Comparison of ENCODE assay signal across 17 mouse cellular contexts in genomic region chr7:19818440-19818839, GRCm38 (mm10). TPM values are rescaled to one million over a fixed set of nuclear protein-coding genes. Genes with fewer than 3 reads are reported as not detected.
DNase-seq lines count a peak whose midpoint lies in the region; TF ChIP-seq lines count a peak whose summit lies in the region.
"Had no signal": no experiment of that assay in that cellular context is flagged by ENCODE, and none has a peak within 500 bp of the region (broad histone marks: within the 10 kb centered on the region; RNA-seq: fewer than 3 reads in every experiment).

No protein-coding gene starts in this region.

- H3K9ac ChIP-seq in ES-Bruce4 (ENCODE audit: low read depth, poor library complexity, severe bottlenecking), result no peak overlapping the region
- H3K9ac ChIP-seq: embryonic facial prominence, embryonic 12.5 days; liver, embryonic 14.5 days had no signal

- peak; percentile 83 for DNase-seq in adrenal gland, adult 2 months
- DNase-seq in adrenal gland, adult 18-20 months (ENCODE audit: low spot score in 2 of 2), result no peak
- peak; percentile 70 for DNase-seq in lung, postnatal 25 days (ENCODE audit: low spot score)
- no peak for DNase-seq in heart, postnatal 25 days (ENCODE audit: low spot score)
- DNase-seq in thymus, postnatal 10 days (ENCODE audit: low spot score in 2 of 2), result no peak
- no peak for DNase-seq in thymus, postnatal 25 days
- DNase-seq: cerebellum, adult 2 months; layer of hippocampus, postnatal 36 days; thymus, postnatal 36 days had no signal

- peaks cover 7% of the 10 kb centered on the region for H3K4me1 ChIP-seq in ES-Bruce4 (ENCODE audit: control insufficient read depth, insufficient read depth, low read length)
- peaks cover 6% of the 10 kb centered on the region for H3K4me1 ChIP-seq in embryonic fibroblast, embryonic 13.5 days (ENCODE audit: control insufficient read depth, insufficient read depth, low read length)

- H3K27ac ChIP-seq in ES-Bruce4 (ENCODE audit: insufficient read depth, low read length), result peak overlapping the region; percentile 89
- peak overlapping the region; percentile 93 for H3K27ac ChIP-seq in embryonic fibroblast, embryonic 13.5 days (ENCODE audit: insufficient read depth, low read length)
- H3K27ac ChIP-seq: hindbrain, embryonic 10.5 days; liver, embryonic 14.5 days had no signal

- intact Hi-C loops in heart, postnatal 25 days (cut with DNase I), result no loop called here

- TF ChIP-seq CTCF in ES-Bruce4 (IDR thresholded peaks at IDR 0.05; ENCODE audit: low read depth, low read length), result no peak
- TF ChIP-seq CTCF in embryonic fibroblast, embryonic 13.5 days (IDR thresholded peaks at IDR 0.05; ENCODE audit: borderline replicate concordance, insufficient read depth, low read length), result no peak

- peaks cover 5% of the 10 kb centered on the region; the same call in 1 of the 2 replicates for H3K36me3 ChIP-seq in ES-Bruce4 (ENCODE audit: control insufficient read depth, insufficient read depth, low read length, poor library complexity, severe bottlenecking)
- H3K36me3 ChIP-seq: embryonic facial prominence, embryonic 12.5 days; hindbrain, embryonic 10.5 days; kidney, embryonic 15.5 days had no signal

- peaks cover 8% of the 10 kb centered on the region; the same call in 1 of the 2 replicates for H3K9me3 ChIP-seq in ES-Bruce4 (replicated peaks; ENCODE audit: control insufficient read depth, insufficient read depth, low read length, poor library complexity, severe bottlenecking)
- H3K9me3 ChIP-seq: embryonic facial prominence, embryonic 12.5 days; kidney, embryonic 15.5 days had no signal

- no peak for TF ChIP-seq EP300 in ES-Bruce4 (IDR thresholded peaks at IDR 0.05; ENCODE audit: insufficient read depth, low read depth, low read length)

- H3K4me3 ChIP-seq in ES-Bruce4 (ENCODE audit: low read depth, low read length), result no peak overlapping the region
- no peak overlapping the region for H3K4me3 ChIP-seq in embryonic fibroblast, embryonic 13.5 days (ENCODE audit: insufficient read depth, low read length)
- H3K4me3 ChIP-seq: embryonic facial prominence, embryonic 12.5 days; kidney, embryonic 15.5 days had no signal

- H3K27me3 ChIP-seq in ES-Bruce4 (ENCODE audit: control insufficient read depth, insufficient read depth, low read length, poor library complexity, severe bottlenecking), result no peaks in the 10 kb centered on the region

- TF ChIP-seq POLR2A in ES-Bruce4 (IDR thresholded peaks at IDR 0.05; ENCODE audit: insufficient read depth, low read length), result no peak
- TF ChIP-seq POLR2A in embryonic fibroblast, embryonic 13.5 days (IDR thresholded peaks at IDR 0.05; ENCODE audit: low read depth, low read length), result peak; percentile 68

RNA-seq across cellular contexts. Expression of gene Bcl3, which starts 4.1 kb away (rescaled TPM):
- 10 to 100 TPM; 26.7 to 34.1 TPM for total RNA-seq in adrenal gland, adult 2 months (2021)
- polyA plus RNA-seq in adrenal gland, adult 2 months (2012; rRNA removed), result 155 and 161 TPM in 2 replicates
- 10 to 100 TPM; 21.9 to 34.8 TPM for total RNA-seq in adrenal gland, adult 18-20 months (2021)
- polyA plus RNA-seq in ES-Bruce4 (2011; ENCODE audit: insufficient read depth, insufficient read length, low read depth, missing spikeins), result 17.3 and 27.3 TPM in 2 replicates
- polyA plus RNA-seq in embryonic fibroblast, embryonic 13.5 days (2011; ENCODE audit: insufficient read length, low read depth, missing spikeins), result 24.1 and 37.9 TPM in 2 replicates
- total RNA-seq in heart, postnatal 25 days (2021), result 1 to 10 TPM; 3.0 to 3.9 TPM

RNA-seq across cellular contexts. Expression of gene Cblc, which starts 21.8 kb away (rescaled TPM):
- total RNA-seq in adrenal gland, adult 2 months (2021), result not detected
- 0.60 TPM in 1 of 2 replicates, not detected in the other for polyA plus RNA-seq in adrenal gland, adult 2 months (2012; rRNA removed)
- under 1 TPM in 1 of 2 experiments, not detected in 1; 0.64 TPM for total RNA-seq in adrenal gland, adult 18-20 months (2021)
- polyA plus RNA-seq in ES-Bruce4 (2011; ENCODE audit: insufficient read depth, insufficient read length, low read depth, missing spikeins), result 17.1 and 23.2 TPM in 2 replicates
- polyA plus RNA-seq in embryonic fibroblast, embryonic 13.5 days (2011; ENCODE audit: insufficient read length, low read depth, missing spikeins), result not detected in 2 replicates
- total RNA-seq in heart, postnatal 25 days (2021), result under 1 TPM in 1 of 2 experiments, not detected in 1; 0.73 TPM
- total RNA-seq: layer of hippocampus, postnatal 36 days; monocyte, adult 5-6 weeks had no signal
- polyA plus RNA-seq: cerebellum, adult 2 months had no signal

RNA-seq across cellular contexts. Expression of gene Gm19345, which starts 33.4 kb away (rescaled TPM):
- under 1 TPM in 1 of 2 experiments, not detected in 1; 0.86 TPM for total RNA-seq in adrenal gland, adult 2 months (2021)
- 0.71 and 1.3 TPM in 2 replicates for polyA plus RNA-seq in adrenal gland, adult 2 months (2012; rRNA removed)
- total RNA-seq in adrenal gland, adult 18-20 months (2021), result not detected
- 0.82 and 1.1 TPM in 2 replicates for polyA plus RNA-seq in ES-Bruce4 (2011; ENCODE audit: insufficient read depth, insufficient read length, low read depth, missing spikeins)
- polyA plus RNA-seq in embryonic fibroblast, embryonic 13.5 days (2011; ENCODE audit: insufficient read length, low read depth, missing spikeins), result not detected in 2 replicates
- total RNA-seq in heart, postnatal 25 days (2021), result not detected
- total RNA-seq: heart, adult 8-10 months; monocyte, adult 5-6 weeks had no signal
- polyA plus RNA-seq: liver, embryonic 14.5 days had no signal

RNA-seq across cellular contexts. Expression of gene Ceacam16, which starts 42.7 kb away (rescaled TPM):
- not detected for total RNA-seq in adrenal gland, adult 2 months (2021)
- polyA plus RNA-seq in adrenal gland, adult 2 months (2012; rRNA removed), result 0.52 and 0.55 TPM in 2 replicates
- total RNA-seq in adrenal gland, adult 18-20 months (2021), result not detected
- not detected in 2 replicates for polyA plus RNA-seq in ES-Bruce4 (2011; ENCODE audit: insufficient read depth, insufficient read length, low read depth, missing spikeins)
- not detected in 2 replicates for polyA plus RNA-seq in embryonic fibroblast, embryonic 13.5 days (2011; ENCODE audit: insufficient read length, low read depth, missing spikeins)
- under 1 TPM in 1 of 2 experiments, not detected in 1; 0.42 TPM for total RNA-seq in heart, postnatal 25 days (2021)
- total RNA-seq: layer of hippocampus, postnatal 36 days; monocyte, adult 5-6 weeks had no signal
- polyA plus RNA-seq: embryonic facial prominence, embryonic 12.5 days; hindbrain, embryonic 10.5 days; kidney, embryonic 15.5 days had no signal

RNA-seq across cellular contexts. Expression of gene Bcam, which starts 47.6 kb away (rescaled TPM):
- total RNA-seq in adrenal gland, adult 2 months (2021), result 10 to 100 TPM; 35.9 to 61.1 TPM
- 103 and 108 TPM in 2 replicates for polyA plus RNA-seq in adrenal gland, adult 2 months (2012; rRNA removed)
- total RNA-seq in adrenal gland, adult 18-20 months (2021), result 10 to 100 TPM; 43.2 to 53.2 TPM
- 138 and 154 TPM in 2 replicates for polyA plus RNA-seq in ES-Bruce4 (2011; ENCODE audit: insufficient read depth, insufficient read length, low read depth, missing spikeins)
- polyA plus RNA-seq in embryonic fibroblast, embryonic 13.5 days (2011; ENCODE audit: insufficient read length, low read depth, missing spikeins), result 2.1 and 2.5 TPM in 2 replicates
- 100 to 1,000 TPM; 220 to 229 TPM for total RNA-seq in heart, postnatal 25 days (2021)
- total RNA-seq: monocyte, adult 5-6 weeks had no signal

Comparison
In these comparisons a context has a peak if more than half of its experiments do, and no peak if none do; other contexts are left out.
1. DNase-seq: peak in adrenal gland, adult 2 months (single experiment) and lung, postnatal 25 days (single experiment); none in adrenal gland, adult 18-20 months (0 of 2), heart, postnatal 25 days (single experiment), thymus, postnatal 10 days (0 of 2) and thymus, postnatal 25 days (single experiment).
2. RNA of gene Bcl3, which starts 4.1 kb away (total RNA-seq): 21.9 to 34.8 TPM in adrenal gland, adult 18-20 months and 26.7 to 34.1 TPM in adrenal gland, adult 2 months; 3.0 to 3.9 TPM in heart, postnatal 25 days; every median in the first group is over 4 times any median in the second.